Mouse (Mus musculus) cerebellum, adult 18-20 months (tissue): Measurements from ENCODE around the gene Gm10447.
A peak's percentile ranks its signal among the peaks of the same experiment; 100 is the strongest.

Source experiments
- DNase-seq, 2 experiments: peaks; one replicate each; pipeline ENCODE4 v3.0.0; 2021

Gm10447 gene

GRCm38 (mm10) chr11:53456474-53457371 is at the start of gene Gm10447, which contains the start of gene Shroom1:
Gene Gm10447, minus strand, starts transcription at chr11:53457110.
Gene Shroom1, plus strand, starts transcription at chr11:53457205.
- DNase-seq: peak; percentile 60 to 77

DNA sequence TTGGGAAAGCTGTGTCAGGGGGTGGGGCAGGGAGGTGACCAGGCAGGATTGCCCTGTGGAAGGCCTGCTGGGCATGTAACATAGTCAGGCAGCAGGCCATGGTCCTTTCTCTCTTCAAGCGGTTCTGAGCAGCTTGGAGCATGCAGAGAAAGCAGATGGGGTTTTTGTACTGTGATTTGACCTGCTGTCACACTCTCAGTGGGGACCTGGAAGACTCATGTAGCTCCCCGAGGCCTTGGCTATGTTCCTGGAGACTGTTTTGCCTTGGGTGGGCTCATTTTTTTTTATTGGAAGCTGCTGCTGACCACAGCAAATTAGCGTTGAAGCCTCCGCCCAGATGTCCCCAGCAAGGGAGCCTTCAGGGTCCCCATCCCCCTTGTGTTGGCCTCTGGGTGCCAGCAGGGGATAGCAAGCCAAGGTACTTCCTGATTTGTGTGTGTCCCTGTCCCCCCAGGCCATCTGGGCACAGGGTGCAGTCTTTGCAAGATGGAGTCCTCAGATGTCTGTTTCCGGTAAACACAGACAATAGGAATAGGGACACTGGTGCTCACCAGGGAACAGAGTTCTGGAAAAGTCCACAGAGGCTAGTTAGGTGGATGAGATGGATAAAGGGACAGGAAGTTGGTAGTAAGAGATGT is 48.2 kb upstream of the Gm10447 start:
- peak; percentile 94 for DNase-seq

DNA sequence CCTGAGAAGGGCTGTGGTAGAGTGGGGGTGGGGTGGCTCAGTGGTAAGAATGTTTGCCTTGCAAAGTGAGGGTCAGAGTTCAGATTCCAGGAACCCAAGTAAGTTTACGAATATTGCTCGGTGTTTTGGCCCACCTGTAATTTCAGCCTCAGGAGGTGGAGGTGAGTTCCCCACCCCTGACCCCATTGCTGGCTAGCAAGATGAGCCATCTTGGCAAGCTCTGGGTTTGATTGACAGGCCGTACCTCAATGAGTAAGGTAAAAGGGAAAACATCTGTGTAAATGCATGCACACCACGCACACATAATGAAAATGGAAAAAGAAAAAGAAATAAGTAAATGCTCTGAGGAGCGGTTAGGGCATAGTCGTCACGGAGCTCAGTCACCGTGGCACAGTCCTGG is 47.5 kb upstream of the Gm10447 start:
- DNase-seq: no peak

GRCm38 (mm10) chr11:53503738-53504137 is 46.8 kb upstream of the Gm10447 start:
- no peak for DNase-seq

GRCm38 (mm10) chr11:53502039-53502765 is 45.3 kb upstream of the Gm10447 start:
- DNase-seq: no peak

- DNase-seq: no peak
These were observed 43.7 kb upstream of the Gm10447 start for GRCm38 (mm10) chr11:53500569-53500968.

- peak; percentile 49 to 53 for DNase-seq
These were observed 40.0 kb upstream of the Gm10447 start for GRCm38 (mm10) chr11:53496946-53497345.

GRCm38 (mm10) chr11:53495417-53495816 is 38.5 kb upstream of the Gm10447 start:
- DNase-seq: no peak

- no peak for DNase-seq
These were observed 36.5 kb upstream of the Gm10447 start for GRCm38 (mm10) chr11:53493243-53493955.

DNA sequence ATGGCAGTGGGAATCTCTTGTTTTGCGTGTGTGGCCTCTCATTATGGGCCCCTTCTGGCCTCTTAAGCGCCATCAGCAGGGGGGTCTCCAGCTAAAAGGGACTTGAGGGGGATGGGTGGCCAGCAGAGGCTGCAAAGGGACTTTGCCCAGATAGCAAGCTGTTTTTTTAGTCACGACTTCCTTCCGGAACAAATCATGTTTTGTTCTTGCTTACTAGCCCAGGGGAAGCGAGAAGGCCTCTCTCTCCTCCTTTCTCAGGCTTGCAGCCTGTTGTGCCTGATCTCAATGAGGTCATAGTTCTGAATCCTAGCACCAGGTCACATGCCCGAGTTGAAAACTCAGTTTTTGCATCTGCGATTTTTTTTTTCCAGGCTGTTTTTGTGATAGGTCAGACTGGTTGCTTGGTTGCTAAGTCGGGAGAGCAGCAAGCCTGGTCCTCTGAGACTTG is 35.1 kb upstream of the Gm10447 start:
- no peak for DNase-seq

GRCm38 (mm10) chr11:53489421-53489820 is 32.5 kb upstream of the Gm10447 start:
- no peak for DNase-seq

GRCm38 (mm10) chr11:53489007-53489406 is 32.1 kb upstream of the Gm10447 start:
- no peak for DNase-seq

GRCm38 (mm10) chr11:53486822-53487594 is 30.1 kb upstream of the Gm10447 start:
- peak; percentile 87 to 91 for DNase-seq

DNA sequence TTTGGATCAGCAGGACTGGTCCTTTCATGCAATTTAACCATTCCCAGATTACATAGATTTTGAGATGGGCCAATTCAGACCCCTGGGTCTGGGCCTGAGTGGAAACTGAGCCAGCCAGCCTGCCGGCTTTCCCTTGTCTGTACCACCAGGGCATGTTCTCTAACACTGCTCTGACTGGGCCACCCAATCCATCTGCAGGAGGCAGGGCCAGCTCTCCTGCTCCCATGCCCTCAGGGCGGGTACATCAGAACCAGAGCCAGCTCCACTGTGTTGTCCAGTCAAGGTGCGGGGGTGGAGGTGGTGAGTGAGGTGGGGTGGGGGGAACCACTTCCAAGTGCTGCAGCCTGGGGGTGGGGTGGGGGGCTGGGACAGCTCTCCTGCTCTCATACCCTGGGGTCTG is 29.4 kb upstream of the Gm10447 start:
- peak in 1 of 2 experiments; percentile 30 for DNase-seq

GRCm38 (mm10) chr11:53485719-53486118 is 28.8 kb upstream of the Gm10447 start:
- peak in 1 of 2 experiments; percentile 50 for DNase-seq

- DNase-seq: peak; percentile 66 to 69
These were observed 26.4 kb upstream of the Gm10447 start for GRCm38 (mm10) chr11:53483159-53483891.

GRCm38 (mm10) chr11:53481088-53481730 is 24.3 kb upstream of the Gm10447 start:
- DNase-seq: no peak

GRCm38 (mm10) chr11:53479783-53480301 is 22.9 kb upstream of the Gm10447 start, which contains the start of the genes Gm9945 and Sowaha:
Gene Gm9945, plus strand, starts transcription at chr11:53480166.
Gene Sowaha, minus strand, starts transcription at chr11:53480274.
- peak; percentile 85 to 87 for DNase-seq

DNA sequence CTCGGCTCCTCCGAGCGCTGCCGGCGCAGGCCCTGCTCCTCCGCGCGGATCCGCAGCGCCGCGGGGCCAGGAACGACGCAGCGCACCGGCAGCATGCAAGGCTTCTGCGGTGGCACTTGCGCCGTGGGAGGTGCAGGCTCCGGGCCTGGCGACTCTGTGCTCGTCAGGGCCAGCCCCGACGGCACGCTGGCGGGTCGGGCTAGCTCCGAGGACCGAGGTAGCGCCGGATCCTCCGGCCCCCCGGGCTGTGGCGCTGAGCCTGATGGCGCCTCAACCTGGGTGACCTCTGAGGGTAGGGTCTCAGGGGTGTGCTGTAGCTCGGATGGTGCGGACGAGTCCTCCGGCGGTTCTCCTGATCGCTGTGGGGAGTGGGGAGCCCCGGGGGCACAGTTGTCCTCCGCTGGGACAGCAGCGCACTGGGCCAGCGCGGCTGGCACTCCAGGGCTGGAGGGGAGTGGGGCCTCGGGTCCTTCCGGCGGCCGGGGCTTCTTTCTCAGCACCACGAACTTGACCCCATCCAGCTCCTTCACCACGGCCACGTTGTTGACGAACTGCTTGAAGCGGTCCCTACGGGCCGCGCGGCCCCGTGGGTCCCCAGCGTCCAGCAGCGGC is 22.4 kb upstream of the Gm10447 start:
- DNase-seq: peak in 1 of 2 experiments; percentile 51
